Comparison of ENCODE assay signal across 20 mouse cellular contexts in the genomic region with DNA sequence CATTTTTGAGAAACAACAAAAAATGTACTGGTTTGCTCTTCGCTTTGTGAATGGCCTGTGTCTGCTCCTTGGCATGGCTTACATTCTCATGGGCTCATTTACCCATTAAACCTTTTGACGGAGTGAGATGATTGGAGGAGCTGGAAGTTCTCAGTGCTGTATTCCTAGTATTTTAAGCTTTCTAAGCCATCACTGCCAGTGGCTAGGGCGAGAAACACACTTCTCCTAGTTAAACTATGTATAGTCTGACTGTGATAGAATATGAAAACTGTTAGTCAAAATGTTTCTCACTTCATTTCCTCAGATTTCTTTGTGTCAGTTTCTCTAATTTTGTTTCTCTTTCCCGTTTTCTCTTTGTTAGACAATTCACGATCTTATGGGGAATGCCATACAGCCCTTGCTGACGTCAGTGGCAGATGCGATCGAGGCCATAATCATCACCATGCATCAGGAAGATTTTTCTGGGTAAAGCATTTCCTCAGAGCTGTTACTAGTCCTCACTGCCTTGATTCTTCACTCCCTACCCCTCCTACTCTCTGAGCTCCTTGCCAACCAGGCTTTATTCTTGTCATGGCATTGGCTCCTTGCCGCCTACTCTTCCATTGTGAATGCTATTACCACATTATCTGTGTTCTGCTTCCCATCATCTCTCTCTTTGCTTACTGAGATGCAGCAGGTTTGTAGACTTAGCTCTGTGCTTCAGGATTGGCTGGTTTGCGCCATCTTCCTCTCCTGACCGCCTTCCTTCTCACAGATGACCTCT.
DNase-seq lines count a peak whose midpoint lies in the region; ATAC-seq lines count a peak whose summit lies in the region.
"Had no signal": no experiment of that assay in that cellular context is flagged by ENCODE, and none has a peak within 500 bp of the region (broad histone marks: within the 10 kb centered on the region; RNA-seq: fewer than 3 reads in every experiment).

No protein-coding gene starts in this region.

- no peak for ATAC-seq in inflammation-experienced regulatory T-cells, adult 6 months
- ATAC-seq: activated CD4-positive, CD25-positive, alpha-beta regulatory T cell, adult 4 months; midbrain, embryonic 13.5 days had no signal

- DNase-seq in layer of hippocampus, adult 18-20 months (ENCODE audit: low spot score in 2 of 2), result peak; percentile 54 to 56
- DNase-seq in layer of hippocampus, adult 8-10 months (ENCODE audit: low spot score in 2 of 2), result no peak
- DNase-seq in fat pad, adult 2 months (ENCODE audit: extremely low read depth, low read depth, low spot score), result peak; percentile 58
- DNase-seq in left cerebral cortex, adult 18-20 months (ENCODE audit: low spot score in 2 of 2), result peak; percentile 76 to 81
- peak; percentile 53 for DNase-seq in right cerebral cortex, postnatal 14 days
- DNase-seq in midbrain, embryonic 10.5 days (ENCODE audit: low spot score), result no peak
- DNase-seq in cerebellum, adult 11-12 months, result no peak
- DNase-seq: adrenal gland, postnatal 14 days; cerebellum, adult 18-20 months; cerebellum, postnatal 25 days; heart, postnatal 10 days; kidney, adult 9 months; kidney, postnatal 36 days; thymus, postnatal 4 days had no signal

- H3K27ac ChIP-seq in midbrain, embryonic 10.5 days (replicated peaks), result no peak overlapping the region
- H3K27ac ChIP-seq: embryonic facial prominence, embryonic 15.5 days; liver, embryonic 15.5 days; midbrain, embryonic 13.5 days had no signal

- no peaks in the 10 kb centered on the region for H3K27me3 ChIP-seq in midbrain, embryonic 10.5 days (ENCODE audit: low read depth, poor library complexity, severe bottlenecking)
- H3K27me3 ChIP-seq: embryonic facial prominence, embryonic 15.5 days; liver, embryonic 15.5 days; midbrain, embryonic 13.5 days had no signal

- 93% methylated on average over 11 of the region's 11 CpGs for WGBS in midbrain, embryonic 10.5 days

- peaks cover 12% of the 10 kb centered on the region for H3K4me1 ChIP-seq in midbrain, embryonic 10.5 days
- H3K4me1 ChIP-seq: embryonic facial prominence, embryonic 15.5 days; liver, embryonic 15.5 days had no signal

- no peaks in the 10 kb centered on the region for H3K9me3 ChIP-seq in midbrain, embryonic 10.5 days (replicated peaks)
- H3K9me3 ChIP-seq: embryonic facial prominence, embryonic 15.5 days; G1E; liver, embryonic 15.5 days; midbrain, embryonic 13.5 days had no signal

- peaks cover 16% of the 10 kb centered on the region for H3K36me3 ChIP-seq in midbrain, embryonic 10.5 days

- H3K4me3 ChIP-seq in midbrain, embryonic 10.5 days, result no peak overlapping the region
- H3K4me3 ChIP-seq: embryonic facial prominence, embryonic 15.5 days; liver, embryonic 15.5 days; midbrain, embryonic 13.5 days had no signal

Comparison
In these comparisons a context has a peak if more than half of its experiments do, and no peak if none do; other contexts are left out.
1. DNase-seq: peak in layer of hippocampus, adult 18-20 months (2 of 2), fat pad, adult 2 months (single experiment), left cerebral cortex, adult 18-20 months (2 of 2) and right cerebral cortex, postnatal 14 days (single experiment); none in layer of hippocampus, adult 8-10 months (0 of 2), midbrain, embryonic 10.5 days (single experiment) and cerebellum, adult 11-12 months (single experiment).